ENCODE assay signal across 8 mouse cellular contexts in the genomic region with DNA sequence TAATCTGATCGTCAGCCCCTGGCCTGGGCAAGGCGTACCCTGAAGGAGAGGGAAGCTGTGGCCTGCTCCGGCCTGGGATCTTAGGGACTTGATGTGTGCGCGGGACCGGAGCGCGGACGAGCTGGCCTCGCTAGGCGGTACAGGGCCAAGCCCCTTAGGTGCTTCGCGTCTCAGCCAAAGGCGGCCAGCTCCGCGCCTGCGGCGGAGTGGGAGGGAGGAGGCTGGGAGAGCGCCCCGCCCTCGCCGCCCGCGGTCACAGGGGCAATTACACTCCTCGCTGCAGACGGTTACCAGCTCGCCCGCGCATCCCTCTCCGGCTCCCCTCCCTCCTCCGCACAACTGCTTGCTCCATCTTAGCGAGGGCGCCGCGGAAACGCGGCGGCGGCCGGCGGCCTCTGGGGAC.
DNase-seq lines count a peak whose midpoint lies in the region; ATAC-seq and TF ChIP-seq lines count a peak whose summit lies in the region.

No protein-coding gene starts in this region.

- no peaks in the 10 kb centered on the region for H3K9me3 ChIP-seq in CH12.LX (replicated peaks; ENCODE audit: low read length)
- H3K9me3 ChIP-seq in heart, embryonic 16.5 days (replicated peaks; ENCODE audit: control insufficient read depth, low read length): no peaks in the 10 kb centered on the region

- WGBS in heart, embryonic 16.5 days: 2% methylated on average over 41 of the region's 41 CpGs

- TF ChIP-seq EP300 in CH12.LX (IDR thresholded peaks at IDR 0.05; ENCODE audit: low read length): no peak

- no peaks in the 10 kb centered on the region for H3K27me3 ChIP-seq in CH12.LX (replicated peaks)
- peaks cover 36% of the 10 kb centered on the region for H3K27me3 ChIP-seq in heart, embryonic 16.5 days (ENCODE audit: control insufficient read depth, insufficient read depth, low read length)

- peak; percentile 53 for DNase-seq in CH12.LX (ENCODE audit: extremely low read depth)
- DNase-seq in adrenal gland, postnatal 36 days: peak; percentile 70 to 78
- DNase-seq in kidney, postnatal 14 days: peak; percentile 74
- DNase-seq in lung, postnatal 25 days (ENCODE audit: low spot score): peak; percentile 55
- DNase-seq in retina, adult 2 months (ENCODE audit: low read depth, low spot score): peak; percentile 30
- DNase-seq in thymus, postnatal 25 days: peak; percentile 81

- dilution Hi-C loops in CH12.LX (cut with MboI; ENCODE audit: extremely low pct_ligation_motif_present, extremely low pct_unique_long_range_greater_than_20kb, low sequenced_read_pairs): no loop called here

- peaks cover 14 to 24% of the 10 kb centered on the region in 2 experiments for H3K4me1 ChIP-seq in CH12.LX (ENCODE audit: control insufficient read depth in 1 of 2, insufficient read depth in 2 of 2)
- H3K4me1 ChIP-seq in heart, embryonic 16.5 days (ENCODE audit: control insufficient read depth, insufficient read depth, low read length): peaks cover 11% of the 10 kb centered on the region

- peak; percentile 89 for ATAC-seq in erythroblast, adult 5-6 weeks (replicated peaks; ENCODE audit: low FRiP score, poor library complexity, severe bottlenecking)
- peak; percentile 79 for ATAC-seq in heart, embryonic 16.5 days (replicated peaks; ENCODE audit: extremely low read depth, insufficient read depth, low FRiP score)

- peak overlapping the region; percentile 80 for H3K4me2 ChIP-seq in CH12.LX (ENCODE audit: insufficient read depth, low read depth, poor library complexity, severe bottlenecking)
- peak overlapping the region; percentile 69 for H3K4me2 ChIP-seq in heart, embryonic 16.5 days (ENCODE audit: low read depth, low read length)

- peak overlapping the region in 2 of 3 experiments; percentile 15 to 46 for H3K4me3 ChIP-seq in CH12.LX (replicated peaks in 1 of 3; ENCODE audit: low read depth in 2 of 3, low read length in 2 of 3, poor library complexity in 1 of 3)
- peak overlapping the region; percentile 45 for H3K4me3 ChIP-seq in heart, embryonic 16.5 days (ENCODE audit: low read length)

- TF ChIP-seq POLR2A in CH12.LX (IDR thresholded peaks at IDR 0.05; ENCODE audit: low read depth, low read length): peak; percentile 38

- peak overlapping the region; percentile 63 for H3K9ac ChIP-seq in CH12.LX (ENCODE audit: insufficient read depth, low read depth)
- peak overlapping the region; percentile 62 for H3K9ac ChIP-seq in heart, embryonic 16.5 days (ENCODE audit: low read length)

- no peak for TF ChIP-seq RAD21 in CH12.LX (IDR thresholded peaks at IDR 0.05; ENCODE audit: low read depth, low read length)

- in situ Hi-C loops in CH12.LX (cut with MboI; ENCODE audit: low pct_ligation_motif_present, low pct_unique_long_range_greater_than_20kb, low sequenced_read_pairs): no loop called here

- no peaks in the 10 kb centered on the region for H3K36me3 ChIP-seq in CH12.LX (replicated peaks in 1 of 2; ENCODE audit: control insufficient read depth in 1 of 2, insufficient read depth in 1 of 2, low read length in 1 of 2)
- H3K36me3 ChIP-seq in heart, embryonic 16.5 days (ENCODE audit: control insufficient read depth, insufficient read depth): no peaks in the 10 kb centered on the region

- no peaks in the 10 kb centered on the region for H3K79me2 ChIP-seq in CH12.LX (replicated peaks; ENCODE audit: control insufficient read depth, extremely low read depth, insufficient read depth, poor library complexity, severe bottlenecking)

- H3K27ac ChIP-seq in CH12.LX (ENCODE audit: insufficient read depth, low read depth): peak overlapping the region; percentile 76
- H3K27ac ChIP-seq in heart, embryonic 16.5 days (ENCODE audit: low read length): no peak overlapping the region

- TF ChIP-seq CTCF in CH12.LX (conservative IDR thresholded peaks at IDR 0.05 in 1 of 2, IDR thresholded peaks at IDR 0.05 in 1 of 2; ENCODE audit: low read depth in 2 of 2, low read length in 2 of 2): no peak

TF ChIP-seq in CH12.LX, 34 proteins besides CTCF, POLR2A, EP300 and RAD21:
- TF ChIP-seq ZNF384 (IDR thresholded peaks at IDR 0.05; ENCODE audit: low read depth, low read length): no peak
- TF ChIP-seq MEF2A (IDR thresholded peaks at IDR 0.05; ENCODE audit: borderline replicate concordance, low read depth, low read length): no peak
- TF ChIP-seq USF1 (IDR thresholded peaks at IDR 0.05; ENCODE audit: low read depth, low read length): no peak
- no peak for TF ChIP-seq RCOR1 (conservative IDR thresholded peaks at IDR 0.05; ENCODE audit: low read depth, low read length)
- no peak for TF ChIP-seq TBP (conservative IDR thresholded peaks at IDR 0.05; ENCODE audit: low read depth, low read length)
- no peak for TF ChIP-seq ZMIZ1 (IDR thresholded peaks at IDR 0.05; ENCODE audit: low read depth, low read length)
- TF ChIP-seq MXI1 (IDR thresholded peaks at IDR 0.05; ENCODE audit: low read depth, low read length): no peak
- no peak for TF ChIP-seq NELFE (IDR thresholded peaks at IDR 0.05; ENCODE audit: low read depth, low read length)
- no peak for TF ChIP-seq JUN (IDR thresholded peaks at IDR 0.05; ENCODE audit: insufficient read depth, low read depth, low read length)
- TF ChIP-seq ZC3H11A (IDR thresholded peaks at IDR 0.05; ENCODE audit: low read depth, low read length): no peak
- peak; percentile 52; the same call in 1 of the 2 replicates for TF ChIP-seq NRF1 (IDR thresholded peaks at IDR 0.05; ENCODE audit: low read depth, low read length)
- no peak for TF ChIP-seq PAX5 (IDR thresholded peaks at IDR 0.05; ENCODE audit: low read length)
- TF ChIP-seq CHD2 (IDR thresholded peaks at IDR 0.05; ENCODE audit: low read length): no peak; the same call in 1 of the 2 replicates
- TF ChIP-seq BHLHE40 (IDR thresholded peaks at IDR 0.05; ENCODE audit: low read depth, low read length): no peak
- TF ChIP-seq TCF12 (IDR thresholded peaks at IDR 0.05; ENCODE audit: low read depth, low read length): no peak
- TF ChIP-seq MAZ (IDR thresholded peaks at IDR 0.05; ENCODE audit: low read depth, low read length): 0 out of 2 replicates have a peak, but pooled peaks have one; percentile 43
- TF ChIP-seq ZKSCAN1 (IDR thresholded peaks at IDR 0.05; ENCODE audit: borderline replicate concordance, low read depth, low read length): no peak
- peak; percentile 15; the same call in 1 of the 2 replicates for TF ChIP-seq IRF4 (IDR thresholded peaks at IDR 0.05; ENCODE audit: low read depth, low read length)
- no peak for TF ChIP-seq MAFK (IDR thresholded peaks at IDR 0.05; ENCODE audit: insufficient replicate concordance, low read length)
- TF ChIP-seq HCFC1 (IDR thresholded peaks at IDR 0.05; ENCODE audit: low read depth, low read length): no peak
- TF ChIP-seq SMC3 (IDR thresholded peaks at IDR 0.05; ENCODE audit: low read depth, low read length): peak; percentile 3; the same call in 1 of the 2 replicates
- TF ChIP-seq POLR2AphosphoS2 (IDR thresholded peaks at IDR 0.05; ENCODE audit: low read depth, low read length): no peak
- TF ChIP-seq UBTF (IDR thresholded peaks at IDR 0.05; ENCODE audit: low read depth, low read length): 0 out of 2 replicates have a peak, but pooled peaks have one; percentile 31

Comparison
In these comparisons a context has a peak if more than half of its experiments do, and no peak if none do; other contexts are left out.
1. DNase-seq: peak in every context shown above with its lines; median percentile 81 in thymus, postnatal 25 days; 74 in adrenal gland, postnatal 36 days; 74 in kidney, postnatal 14 days; 55 in lung, postnatal 25 days; 53 in CH12.LX; 30 in retina, adult 2 months.